Mouse (Mus musculus): Measurements from ENCODE around the gene Map3k20.

DNA sequence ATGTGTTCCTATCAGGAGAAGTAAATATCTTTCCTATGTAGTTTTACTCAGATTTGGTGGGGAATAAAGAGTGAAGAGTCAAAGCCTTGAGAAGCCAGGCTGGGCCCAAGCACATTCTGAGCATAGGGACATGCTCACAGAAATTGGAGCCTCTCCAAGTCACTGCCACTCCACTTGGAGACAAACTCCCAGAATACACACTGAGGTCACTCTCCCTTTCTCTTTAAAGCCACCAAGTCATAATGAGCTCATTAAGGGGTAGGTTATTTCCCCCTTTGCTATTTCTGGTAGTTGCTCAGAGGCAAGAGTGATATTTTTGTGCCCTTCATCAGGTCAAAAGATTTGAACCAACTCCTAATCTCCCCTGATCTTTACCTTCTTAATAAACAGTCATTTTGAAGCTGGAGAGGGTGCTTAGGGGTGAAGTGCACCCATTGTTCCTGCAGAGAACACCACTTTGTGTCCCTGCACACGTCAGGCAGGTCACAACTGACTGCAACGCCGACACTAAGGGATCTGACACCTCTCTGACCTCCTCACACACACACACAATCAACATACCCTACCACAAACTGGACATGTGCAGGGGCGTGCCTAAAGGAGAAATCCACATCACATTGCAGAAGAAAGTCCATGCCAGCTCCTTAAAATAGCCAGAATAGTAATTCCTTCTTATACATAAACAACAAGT, 15.6 kb upstream of the Map3k20 start:
- TF ChIP-seq MAFK (IDR thresholded peaks at IDR 0.05; ENCODE audit: insufficient read depth, low read depth, low read length) (no peak), CHD2 (IDR thresholded peaks at IDR 0.05; ENCODE audit: low read depth, low read length) (no peak), HCFC1 (IDR thresholded peaks at IDR 0.05; ENCODE audit: borderline replicate concordance, insufficient read depth, low read length) (no peak), ZNF384 (IDR thresholded peaks at IDR 0.05; ENCODE audit: low read depth, low read length) (no peak), ZC3H11A (IDR thresholded peaks at IDR 0.05; ENCODE audit: borderline replicate concordance, low read depth, low read length) (no peak)

Measured in ES-E14 (cell line).